Mouse (Mus musculus) brain, adult 10 weeks (tissue): ENCODE data around the gene Cnn1. TPM values are rescaled to one million over a fixed set of nuclear protein-coding genes. Genes with fewer than 3 reads are reported as not detected.

Experiments used
- polyA plus RNA-seq: library from polyadenylated mRNA; stranded (reverse); fragments of 350-450 nt; fragmentation: Illumina TruSeq; extraction: RNeasy Lipid Tissue Mini Kit (QIAGEN cat#74804); gene quantifications from one replicate; pipeline ENCODE4 v1.2.3, GENCODE M21; 2015; ENCODE audit warnings: low read depth, low replicate concordance

The Cnn1 gene
- 1.4 TPM for polyA plus RNA-seq

GRCm38 (mm10) chr9:22098993-22099696 lies at the start of gene Cnn1:
Gene Cnn1, plus strand, starts transcription at chr9:22099216.

GRCm38 (mm10) chr9:22051958-22052254 lies 47.1 kb upstream of the Cnn1 start, which contains the start of gene Elavl3:
Gene Elavl3, minus strand, starts transcription at chr9:22052023.

GRCm38 (mm10) chr9:22070791-22071573 lies 28.0 kb upstream of the Cnn1 start, which contains the start of the genes Gm49318 and Zfp653:
Gene Gm49318, minus strand, starts transcription at chr9:22071259.
Gene Zfp653, minus strand, starts transcription at chr9:22071376.

GRCm38 (mm10) chr9:22085022-22085834 lies 13.8 kb upstream of the Cnn1 start, which contains the start of gene Ecsit:
Gene Ecsit, minus strand, starts transcription at chr9:22085438.

GRCm38 (mm10) chr9:22116740-22117426 lies 17.9 kb downstream of the Cnn1 start, which contains the start of gene Elof1:
Gene Elof1, minus strand, starts transcription at chr9:22117172.

GRCm38 (mm10) chr9:22135644-22136390 lies 36.8 kb downstream of the Cnn1 start, which contains the start of gene Acp5:
Gene Acp5, minus strand, starts transcription at chr9:22135711.

GRCm38 (mm10) chr9:22156497-22157245 lies 57.7 kb downstream of the Cnn1 start, which contains the start of gene Pigyl:
Gene Pigyl, plus strand, starts transcription at chr9:22156846.

Other genes starting within 250 kb of the Cnn1 start
- gene Dock6, start 246.6 kb upstream of the Cnn1 start, polyA plus RNA-seq = 14.2 TPM
- 6.5 TPM for gene Rab3d, start 181.0 kb upstream of the Cnn1 start, polyA plus RNA-seq
- 17.4 TPM for gene Ccdc159, start 171.7 kb upstream of the Cnn1 start, polyA plus RNA-seq
- gene Tmem205, start 171.7 kb upstream of the Cnn1 start, polyA plus RNA-seq = 55.2 TPM
- gene Plppr2, start 162.2 kb upstream of the Cnn1 start, polyA plus RNA-seq = 109 TPM
- gene Swsap1, start 143.5 kb upstream of the Cnn1 start, polyA plus RNA-seq = 17.0 TPM
- gene Epor, start 135.7 kb upstream of the Cnn1 start, polyA plus RNA-seq = 11.1 TPM
- gene Rgl3, start 109.8 kb upstream of the Cnn1 start, polyA plus RNA-seq = 1.7 TPM
- gene Ccdc151, start 96.6 kb upstream of the Cnn1 start, polyA plus RNA-seq = 5.1 TPM
- 85.6 TPM for gene Prkcsh, start 96.4 kb upstream of the Cnn1 start, polyA plus RNA-seq
- gene Elavl3, start 47.2 kb upstream of the Cnn1 start, polyA plus RNA-seq = 107 TPM
- 1.0 TPM for gene Gm49318, start 28.0 kb upstream of the Cnn1 start, polyA plus RNA-seq
- gene Zfp653, start 27.8 kb upstream of the Cnn1 start, polyA plus RNA-seq = 18.0 TPM
- gene Ecsit, start 13.8 kb upstream of the Cnn1 start, polyA plus RNA-seq = 63.5 TPM
- gene Elof1, start 18.0 kb downstream of the Cnn1 start, polyA plus RNA-seq = 146 TPM
- gene Acp5, start 36.5 kb downstream of the Cnn1 start, polyA plus RNA-seq = 0.58 TPM
- 79.6 TPM for gene Pigyl, start 57.6 kb downstream of the Cnn1 start, polyA plus RNA-seq
- gene Zfp872, start 88.9 kb downstream of the Cnn1 start, polyA plus RNA-seq = not detected
- 17.8 TPM for gene Zfp809, start 126.5 kb downstream of the Cnn1 start, polyA plus RNA-seq
- gene Zfp599, start 160.7 kb downstream of the Cnn1 start, polyA plus RNA-seq = 2.5 TPM
- gene Zfp810, start 208.4 kb downstream of the Cnn1 start, polyA plus RNA-seq = 17.0 TPM